ENCODE assay signal across 14 mouse cellular contexts in the genomic region with DNA sequence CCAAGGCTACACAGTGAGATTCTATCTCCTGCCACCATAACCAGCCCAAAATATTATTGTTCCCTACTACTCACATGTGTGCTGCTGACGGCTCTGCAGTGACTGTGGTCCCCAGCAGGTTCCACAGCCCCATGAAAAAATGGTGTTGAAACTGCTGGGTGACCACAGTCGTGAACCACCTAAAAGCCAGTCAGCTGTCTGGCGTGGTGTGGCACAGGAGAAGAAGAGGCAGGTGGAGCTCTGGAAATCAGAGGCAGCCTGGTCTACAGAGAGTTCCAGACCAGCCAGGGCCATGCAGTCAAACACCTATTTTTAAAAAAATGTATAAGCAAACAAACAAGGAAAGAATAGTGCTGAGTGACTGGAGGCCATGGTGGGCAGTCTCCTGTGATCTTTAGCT.
"Had no signal": no experiment of that assay in that cellular context is flagged by ENCODE, and none has a peak within 500 bp of the region (broad histone marks: within the 10 kb centered on the region; RNA-seq: fewer than 3 reads in every experiment).

No protein-coding gene starts in this region.

- H3K4me3 ChIP-seq: neural tube, embryonic 12.5 days; neural tube, embryonic 13.5 days; neural tube, embryonic 15.5 days; stomach, embryonic 15.5 days had no signal

- H3K36me3 ChIP-seq: neural tube, embryonic 12.5 days; neural tube, embryonic 13.5 days; neural tube, embryonic 15.5 days; stomach, embryonic 15.5 days had no signal

- H3K27ac ChIP-seq: neural tube, embryonic 12.5 days; neural tube, embryonic 13.5 days; neural tube, embryonic 15.5 days; stomach, embryonic 15.5 days; stomach, postnatal 0 days had no signal

- H3K27me3 ChIP-seq: neural tube, embryonic 13.5 days; neural tube, embryonic 15.5 days; stomach, embryonic 15.5 days had no signal

- DNase-seq: retina, postnatal 1 day; right cerebral cortex, postnatal 25 days; spleen, adult 18-20 months; thymus, adult 18-20 months; thymus, adult 2 months; thymus, postnatal 14 days; thymus, postnatal 25 days; thymus, postnatal 36 days; thymus, postnatal 4 days had no signal

- H3K4me2 ChIP-seq: neural tube, embryonic 12.5 days; neural tube, embryonic 13.5 days; neural tube, embryonic 15.5 days; stomach, embryonic 15.5 days had no signal
